Mouse (Mus musculus) midbrain, postnatal 0 days (tissue): ENCODE measurements around the gene Gm20671. TPM values are rescaled to one million over a fixed set of nuclear protein-coding genes. Genes with fewer than 3 reads are reported as not detected.
"Not testable (repeated sequence)": the region's sequence is repeated elsewhere in the genome, so short reads cannot be mapped to it uniquely, and the experiment has no call there.

Source experiments
- ATAC-seq: fragments of 200-750 bp; cut with Nextera tagmentation; 2 replicates; pipeline ENCODE4 v1.8.0; 2017; ENCODE audit warnings: moderate number of reproducible peaks, mild to moderate bottlenecking, moderate TSS enrichment, moderate library complexity; ENCODE audit not compliant: low FRiP score
- DNase-seq: peaks from one replicate; pipeline ENCODE4 v3.0.0-alpha.2; 2015; ENCODE audit warnings: low spot score
- H3K27ac ChIP-seq: fragments of 300-500 bp; sonication (generic); 2 replicates; pipeline ENCODE4 v1.5.1; 2014; ENCODE audit warnings: low read depth, mild to moderate bottlenecking, low read length, mixed read lengths
- H3K27me3 ChIP-seq: fragments of 300-500 bp; sonication (generic); 2 replicates; pipeline ENCODE4 v1.6.1; 2014; ENCODE audit warnings: low read length, control low read depth, mixed read lengths; ENCODE audit not compliant: insufficient read depth
- H3K36me3 ChIP-seq: fragments of 300-500 bp; sonication (generic); 2 replicates; pipeline ENCODE4 v1.6.1; 2014; ENCODE audit warnings: low read length, control low read depth, mixed read lengths; ENCODE audit not compliant: insufficient read depth
- H3K4me1 ChIP-seq: fragments of 300-500 bp; sonication (generic); 2 replicates; pipeline ENCODE4 v1.6.1; 2014; ENCODE audit warnings: mild to moderate bottlenecking, control low read depth, antibody characterized with exemption, low read length, mixed read lengths; ENCODE audit not compliant: insufficient read depth
- H3K4me2 ChIP-seq: fragments of 300-500 bp; sonication (generic); 2 replicates; pipeline ENCODE4 v1.6.1; 2014; ENCODE audit warnings: low read depth, mild to moderate bottlenecking, low read length, mixed read lengths; ENCODE audit not compliant: poor library complexity, severe bottlenecking
- H3K4me3 ChIP-seq: fragments of 300-500 bp; sonication (generic); 2 replicates; pipeline ENCODE4 v1.5.1; 2014; ENCODE audit warnings: low read depth, mild to moderate bottlenecking, low read length, moderate library complexity
- H3K9ac ChIP-seq: fragments of 300-500 bp; sonication (generic); replicated peaks from 2 replicates; pipeline ENCODE4 v1.6.1; 2014; ENCODE audit warnings: mild to moderate bottlenecking, low read length, moderate library complexity, mixed read lengths; ENCODE audit not compliant: poor library complexity, severe bottlenecking
- H3K9me3 ChIP-seq: fragments of 300-500 bp; sonication (generic); 2 replicates; pipeline ENCODE4 v1.6.1; 2016; ENCODE audit warnings: low read length, control low read depth
- CTCF ChIP-seq: IDR thresholded peaks from 2 replicates; pipeline ENCODE4 v1.5.1; 2016; ENCODE audit warnings: antibody characterized with exemption, mild to moderate bottlenecking
- WGBS: fragments of 180-500 bp; shearing (Covaris S2); extraction: QIAGEN DNeasy Blood & Tissue Kit; methylation state at CpG from one replicate; pipeline ENCODE4 v1.1.7; 2014; 5-methylcytosine and 5-hydroxymethylcytosine counted together
- polyA plus RNA-seq: library from polyadenylated mRNA; unstranded; fragments of >200 nt; fragmentation: Nextera tagmentation; extraction: Ambion mirVana; gene quantifications from 2 replicates; pipeline ENCODE4 v1.2.1, GENCODE M21; 2015
- total RNA-seq: library from RNA; depleted of rRNA; stranded (reverse); fragments of >200 nt; gene quantifications from 2 replicates; pipeline ENCODE4 v1.2.3, GENCODE M21; 2014

Gene Gm20671
- total and polyA plus RNA-seq, 2 experiments from 2014 or later: 7.0 TPM; not detected in 1

DNA sequence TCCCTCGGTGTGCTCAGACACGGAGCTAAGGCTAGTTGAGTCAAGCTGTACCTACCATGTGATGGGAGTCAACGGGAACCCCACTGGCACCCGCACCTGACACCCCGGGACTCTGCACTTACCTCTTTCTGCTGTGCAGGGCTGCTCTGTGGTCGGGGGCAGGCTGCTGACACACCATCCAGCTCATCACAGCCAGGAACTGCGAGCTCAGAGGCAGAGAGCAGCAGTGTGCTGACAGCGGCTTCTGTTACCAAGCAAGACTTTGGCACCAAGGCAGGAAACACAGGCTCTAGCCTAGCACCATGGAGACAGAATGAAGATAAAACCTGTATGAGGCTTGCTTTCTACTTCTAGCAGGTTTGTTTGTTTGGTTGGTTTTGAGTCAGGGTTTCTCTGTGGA, 6.4 kb downstream of the Gm20671 start:
- Histone ChIP-seq H3K4me2 (no peak overlapping the region), H3K9me3 (no peaks in the 10 kb centered on the region), H3K4me3 (no peak overlapping the region), H3K27ac (no peak overlapping the region), H3K36me3 (peaks cover 33% of the 10 kb centered on the region), H3K27me3 (no peaks in the 10 kb centered on the region), H3K9ac (no peak overlapping the region), H3K4me1 (no peaks in the 10 kb centered on the region)
- no peak for DNase-seq
- TF ChIP-seq CTCF: no peak
- WGBS: 94% methylated on average over 8 of the region's 8 CpGs
- no peak for ATAC-seq

DNA sequence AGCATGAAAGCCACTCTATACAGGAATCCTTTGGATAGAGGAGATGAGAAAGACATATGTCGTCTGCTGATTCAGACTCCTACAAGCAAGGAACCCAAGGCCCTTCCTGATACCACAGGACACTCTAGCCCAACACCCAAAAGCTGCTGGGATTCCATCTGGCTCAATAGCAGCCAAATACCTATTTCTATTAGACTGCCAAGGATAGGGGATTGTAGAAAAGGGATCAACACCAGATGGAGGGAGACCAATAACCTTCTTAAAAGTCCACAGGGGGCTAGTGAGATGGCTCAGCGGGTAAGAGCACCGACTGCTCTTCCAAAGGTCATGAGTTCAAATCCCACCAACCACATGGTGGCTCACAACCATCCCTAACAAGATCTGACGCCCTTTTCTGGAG, 11.5 kb downstream of the Gm20671 start:
- no peak overlapping the region for H3K9ac ChIP-seq
- WGBS: 96% methylated on average over 4 of the region's 4 CpGs
- ATAC-seq: no peak

GRCm38 (mm10) chr5:32786454-32786853, 40.5 kb downstream of the Gm20671 start:
- not testable (repeated sequence) for H3K27ac ChIP-seq

More for the DNA sequence above, 11.5 kb downstream of the Gm20671 start:
- Histone ChIP-seq H3K4me1 (no peaks in the 10 kb centered on the region), H3K9me3 (no peaks in the 10 kb centered on the region), H3K27me3 (no peaks in the 10 kb centered on the region), H3K4me3 (no peak overlapping the region), H3K4me2 (no peak overlapping the region), H3K36me3 (peaks cover 30% of the 10 kb centered on the region), H3K27ac (no peak overlapping the region)
- no peak for DNase-seq
- TF ChIP-seq CTCF: no peak

DNA sequence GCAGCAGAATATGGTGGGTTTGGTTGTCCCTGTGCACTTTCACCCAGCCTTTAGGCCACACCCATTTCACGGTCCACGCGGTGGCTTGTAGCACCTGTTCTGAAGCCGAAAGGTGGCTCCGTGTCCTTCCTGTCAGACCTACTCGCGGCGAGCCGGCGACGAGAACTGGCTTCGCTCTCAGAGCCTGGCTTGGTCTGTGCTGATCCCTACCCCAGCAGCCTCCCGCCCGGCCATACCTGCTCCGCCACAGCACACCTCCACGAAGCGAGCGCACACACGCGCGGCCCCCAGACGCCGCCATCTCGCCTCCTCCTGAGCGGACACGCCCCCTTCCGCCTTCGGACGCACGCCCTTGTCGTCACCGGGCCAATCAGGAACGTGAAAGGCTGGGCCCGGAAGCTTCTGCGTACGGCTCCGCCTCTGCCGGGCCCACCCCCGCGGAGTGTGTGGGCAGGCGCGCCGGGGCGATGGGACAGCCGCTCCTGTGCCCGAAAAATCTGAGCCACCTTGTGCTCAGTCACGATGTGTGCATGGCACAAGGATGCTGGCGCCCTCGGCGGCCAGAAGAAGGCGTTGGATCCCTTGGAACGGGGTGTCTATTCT, 41.5 kb downstream of the Gm20671 start, which contains the start of gene Pisd:
Gene Pisd, minus strand, starts transcription at position 334 of the 603 bp plus-strand sequence.
- peak within 1 kb of the TSS; percentile 76 for H3K4me3 ChIP-seq
- peak within 1 kb of the TSS; percentile 64 for H3K9ac ChIP-seq
- ATAC-seq (peak; percentile 100), DNase-seq (peak; percentile 96)
- under 1% methylated on average over 50 of the region's 52 CpGs for WGBS
- peak; percentile 72 for TF ChIP-seq CTCF
- H3K4me1 ChIP-seq: 0 out of 2 replicates have a peak, but pooled peaks cover 2% of the 10 kb centered on the region
- H3K27me3 ChIP-seq: no peaks in the 10 kb centered on the region
- no peaks in the 10 kb centered on the region for H3K9me3 ChIP-seq
- H3K4me2 ChIP-seq: peak within 1 kb of the TSS; percentile 63
- H3K36me3 ChIP-seq: peaks cover 3% of the 10 kb centered on the region; the same call in 1 of the 2 replicates
- H3K27ac ChIP-seq: peak within 1 kb of the TSS; percentile 74

More at GRCm38 (mm10) chr5:32786454-32786853, 40.5 kb downstream of the Gm20671 start:
- H3K4me3 ChIP-seq, H3K9ac ChIP-seq, H3K4me2 ChIP-seq, H3K4me1 ChIP-seq, H3K27me3 ChIP-seq, ATAC-seq, H3K36me3 ChIP-seq, DNase-seq, H3K9me3 ChIP-seq: not testable (repeated sequence)
- 73% methylated on average over 1 of the region's 1 CpGs for WGBS

GRCm38 (mm10) chr5:32784726-32785125, 42.2 kb downstream of the Gm20671 start:
- peak overlapping the region; percentile 76 for H3K4me3 ChIP-seq
- H3K9me3 ChIP-seq: no peaks in the 10 kb centered on the region
- no peak for ATAC-seq
- peaks cover 3% of the 10 kb centered on the region; the same call in 1 of the 2 replicates for H3K36me3 ChIP-seq
- peak overlapping the region; percentile 43 for H3K27ac ChIP-seq
- H3K27me3 ChIP-seq: no peaks in the 10 kb centered on the region
- WGBS: 20% methylated on average over 5 of the region's 5 CpGs
- peak overlapping the region; percentile 63 for H3K4me2 ChIP-seq
- H3K4me1 ChIP-seq: 0 out of 2 replicates have a peak, but pooled peaks cover 2% of the 10 kb centered on the region
- DNase-seq: no peak
- H3K9ac ChIP-seq: peak overlapping the region; percentile 64
- no peak for TF ChIP-seq CTCF

DNA sequence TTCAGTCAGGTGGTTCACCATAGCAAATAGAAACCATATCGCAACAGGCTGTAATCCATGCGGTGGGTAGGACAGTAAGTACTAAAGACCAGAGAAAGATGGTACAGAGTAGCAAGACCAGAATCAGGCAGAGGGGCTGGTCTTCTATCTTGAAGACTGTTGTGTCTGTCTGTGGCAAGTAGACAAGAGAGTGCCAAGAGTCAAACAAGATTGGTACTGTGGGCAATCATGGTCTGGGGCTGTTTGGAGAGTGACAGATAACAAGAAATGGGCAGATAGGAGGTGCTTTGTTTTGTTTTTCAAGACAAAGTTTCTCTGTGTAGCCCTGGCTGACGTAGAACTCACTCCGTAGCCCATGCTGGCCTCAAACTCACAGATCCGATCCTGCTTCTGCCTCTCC, 45.3 kb downstream of the Gm20671 start:
- Histone ChIP-seq H3K36me3 (no peaks in the 10 kb centered on the region; the same call in 1 of the 2 replicates), H3K4me2 (no peak overlapping the region), H3K27me3 (no peaks in the 10 kb centered on the region), H3K4me3 (no peak overlapping the region), H3K27ac (no peak overlapping the region), H3K9me3 (no peaks in the 10 kb centered on the region), H3K4me1 (0 out of 2 replicates have a peak, but pooled peaks cover 2% of the 10 kb centered on the region), H3K9ac (no peak overlapping the region)
- ATAC-seq (no peak), DNase-seq (no peak)
- TF ChIP-seq CTCF: no peak
- WGBS: 95% methylated on average over 5 of the region's 5 CpGs
